Mouse (Mus musculus) lung, embryonic 14.5 days (tissue): ENCODE measurements around the gene Tti1. TPM values are rescaled to one million over a fixed set of nuclear protein-coding genes. Genes with fewer than 3 reads are reported as not detected.

Experiments used
- ATAC-seq: fragments of 200-750 bp; cut with Nextera tagmentation; 2 replicates; pipeline ENCODE4 v1.8.0; 2017; ENCODE audit warnings: mild to moderate bottlenecking, moderate TSS enrichment, moderate library complexity; ENCODE audit not compliant: insufficient read depth
- DNase-seq: peaks from one replicate; pipeline ENCODE4 v3.0.0-alpha.2; 2015
- H3K27ac ChIP-seq: fragments of 300-500 bp; sonication (generic); 2 replicates; pipeline ENCODE4 v1.5.1; 2014; ENCODE audit warnings: low read depth, mild to moderate bottlenecking, moderate library complexity
- H3K27me3 ChIP-seq: fragments of 300-500 bp; sonication (generic); 2 replicates; pipeline ENCODE4 v1.6.1; 2014; ENCODE audit warnings: low read length, control low read depth; ENCODE audit not compliant: insufficient read depth
- H3K36me3 ChIP-seq: fragments of 300-500 bp; sonication (generic); 2 replicates; pipeline ENCODE4 v1.6.1; 2014; ENCODE audit warnings: control low read depth; ENCODE audit not compliant: insufficient read depth
- H3K4me1 ChIP-seq: fragments of 300-500 bp; sonication (generic); 2 replicates; pipeline ENCODE4 v1.6.1; 2014; ENCODE audit warnings: antibody characterized with exemption, control low read depth; ENCODE audit not compliant: insufficient read depth
- H3K4me2 ChIP-seq: fragments of 300-500 bp; sonication (generic); 2 replicates; pipeline ENCODE4 v1.6.1; 2014; ENCODE audit warnings: mild to moderate bottlenecking
- H3K4me3 ChIP-seq: fragments of 300-500 bp; sonication (generic); 2 replicates; pipeline ENCODE4 v1.5.1; 2014; ENCODE audit warnings: low read depth, low read length
- H3K9ac ChIP-seq: fragments of 300-500 bp; sonication (generic); 2 replicates; pipeline ENCODE4 v1.6.1; 2014
- H3K9me3 ChIP-seq: fragments of 300-500 bp; sonication (generic); 2 replicates; pipeline ENCODE4 v1.6.1; 2016; ENCODE audit warnings: low read depth, low read length, control low read depth
- CTCF ChIP-seq: IDR thresholded peaks from 2 replicates; pipeline ENCODE4 v1.5.1; 2016; ENCODE audit warnings: antibody characterized with exemption, low read depth
- WGBS: fragments of 180-500 bp; shearing (Covaris S2); extraction: QIAGEN DNeasy Blood & Tissue Kit; methylation state at CpG from one replicate; pipeline ENCODE4 v1.1.7; 2014; 5-methylcytosine and 5-hydroxymethylcytosine counted together
- polyA plus RNA-seq: library from polyadenylated mRNA; unstranded; fragments of >200 nt; fragmentation: Nextera tagmentation; extraction: Ambion mirVana; gene quantifications from 2 replicates; pipeline ENCODE4 v1.2.1, GENCODE M21; 2014

The Tti1 gene
- polyA plus RNA-seq, 1 experiment from 2014 or later: 27.3 TPM

DNA sequence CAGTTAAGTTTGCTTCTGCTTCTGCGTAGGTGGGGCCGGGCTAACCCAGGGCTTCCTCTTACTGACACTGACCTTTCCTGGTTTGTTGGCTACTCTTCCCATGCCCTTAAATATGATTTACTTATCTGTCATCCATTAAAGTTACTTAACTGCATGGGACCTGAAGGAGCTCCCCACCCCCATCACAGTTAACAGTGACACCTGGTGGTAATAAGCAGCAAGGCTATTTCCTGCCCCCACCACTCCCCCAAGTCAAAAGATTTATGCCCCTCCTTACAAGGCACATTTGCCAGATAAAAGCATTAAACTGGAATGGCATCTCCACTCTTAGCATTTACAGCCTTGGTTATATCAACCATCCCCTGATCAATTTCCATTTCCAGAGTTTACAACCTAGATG is 38.3 kb downstream of the Tti1 start:
- no peaks in the 10 kb centered on the region for H3K4me1 ChIP-seq
- H3K9ac ChIP-seq: no peak overlapping the region
- no peak overlapping the region for H3K4me2 ChIP-seq
- H3K27ac ChIP-seq: no peak overlapping the region
- no peaks in the 10 kb centered on the region for H3K27me3 ChIP-seq
- no peak for ATAC-seq
- 86% methylated on average over 2 of the region's 2 CpGs for WGBS
- H3K4me3 ChIP-seq: no peak overlapping the region
- DNase-seq: peak; percentile 30
- H3K36me3 ChIP-seq: peaks cover 50% of the 10 kb centered on the region
- TF ChIP-seq CTCF: peak; percentile 63
- H3K9me3 ChIP-seq: no peaks in the 10 kb centered on the region

DNA sequence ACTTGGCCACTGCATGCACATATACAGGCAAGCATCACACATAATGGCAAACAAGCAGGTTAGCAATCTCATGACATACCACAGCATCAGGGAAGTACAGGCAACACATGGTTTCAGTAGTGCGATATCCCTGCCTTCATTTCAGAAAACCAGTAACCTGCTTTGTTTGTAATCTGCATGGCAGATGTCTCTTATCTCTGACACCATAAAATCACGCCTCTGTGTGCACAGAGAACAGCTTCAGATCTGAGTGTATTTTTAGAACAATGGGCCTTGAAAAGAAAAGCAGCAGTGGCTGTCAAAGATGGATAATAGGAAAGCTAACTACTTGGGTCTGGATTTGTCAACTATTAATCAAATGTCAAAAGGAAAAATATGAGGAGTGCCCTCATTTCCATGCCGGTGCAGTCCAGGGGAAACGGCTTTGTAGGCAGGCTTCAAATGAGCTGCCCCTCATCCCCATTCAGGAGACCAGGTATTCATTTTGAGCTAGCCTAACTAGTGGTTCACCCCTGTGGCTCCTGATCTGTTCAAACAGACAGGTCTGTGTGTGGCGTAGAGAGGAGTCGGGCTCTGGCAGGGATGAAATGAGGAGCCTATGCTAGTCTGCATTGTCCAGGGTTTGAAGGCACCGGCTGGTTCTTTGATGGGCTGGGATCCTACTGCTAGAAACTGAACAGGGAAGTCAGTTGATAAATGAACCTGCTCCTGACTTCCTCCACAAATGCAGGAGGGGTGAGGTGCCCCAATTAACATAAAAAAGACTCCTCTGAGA is 39.6 kb downstream of the Tti1 start:
- H3K9ac ChIP-seq: no peak overlapping the region
- no peak overlapping the region for H3K4me3 ChIP-seq
- TF ChIP-seq CTCF: no peak
- no peak for ATAC-seq
- no peak for DNase-seq
- 59% methylated on average over 7 of the region's 7 CpGs for WGBS
- peaks cover 38% of the 10 kb centered on the region for H3K36me3 ChIP-seq
- no peak overlapping the region for H3K4me2 ChIP-seq
- H3K4me1 ChIP-seq: no peaks in the 10 kb centered on the region
- H3K9me3 ChIP-seq: no peaks in the 10 kb centered on the region
- no peak overlapping the region for H3K27ac ChIP-seq
- no peaks in the 10 kb centered on the region for H3K27me3 ChIP-seq

DNA sequence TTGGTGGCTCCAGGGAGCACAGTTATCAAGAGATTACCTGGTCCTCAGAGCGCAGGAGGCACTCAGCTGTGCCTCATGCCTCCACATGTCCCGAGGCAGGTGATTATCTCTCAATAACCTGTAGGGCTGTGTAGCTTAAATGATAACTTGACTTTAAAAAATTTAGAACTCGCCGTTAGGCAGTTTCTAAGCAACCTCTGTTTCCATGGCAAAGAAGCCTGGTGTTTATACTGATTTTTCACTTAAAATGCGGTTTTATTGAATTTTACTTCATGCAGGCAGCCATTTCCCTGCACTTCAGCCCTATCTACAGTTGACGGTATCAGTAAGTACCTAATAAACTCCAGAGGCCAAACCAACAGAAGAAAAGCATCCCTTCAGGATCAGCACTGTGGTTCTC is 42.0 kb downstream of the Tti1 start:
- Histone ChIP-seq H3K9me3 (no peaks in the 10 kb centered on the region), H3K4me1 (no peaks in the 10 kb centered on the region), H3K27ac (no peak overlapping the region), H3K4me2 (no peak overlapping the region), H3K36me3 (peaks cover 22% of the 10 kb centered on the region), H3K4me3 (no peak overlapping the region), H3K9ac (no peak overlapping the region), H3K27me3 (no peaks in the 10 kb centered on the region)
- no peak for TF ChIP-seq CTCF
- DNase-seq (no peak), ATAC-seq (no peak)
- 82% methylated on average over 6 of the region's 6 CpGs for WGBS

DNA sequence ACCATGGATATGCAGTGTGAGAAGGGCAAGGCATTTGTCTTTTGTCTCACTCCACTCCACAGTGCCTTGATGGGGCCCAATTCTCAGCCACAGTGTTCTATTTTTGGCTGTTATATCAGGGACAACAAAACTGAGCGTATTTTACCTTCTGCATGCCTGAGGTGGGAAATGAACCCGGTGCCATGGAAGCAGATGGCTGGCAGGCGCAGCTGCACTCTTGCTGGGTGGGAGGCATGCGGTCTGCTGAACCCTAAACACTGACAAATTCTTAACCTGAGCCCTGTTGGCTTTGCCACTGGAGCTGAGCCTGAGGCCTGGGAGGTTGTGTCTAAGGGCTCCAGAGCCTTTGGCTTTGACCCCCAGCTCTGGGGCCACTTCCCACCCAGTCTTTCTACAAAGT is 42.6 kb downstream of the Tti1 start:
- Histone ChIP-seq H3K27me3 (no peaks in the 10 kb centered on the region), H3K4me2 (no peak overlapping the region), H3K27ac (no peak overlapping the region), H3K4me1 (no peaks in the 10 kb centered on the region), H3K36me3 (peaks cover 18% of the 10 kb centered on the region), H3K4me3 (no peak overlapping the region), H3K9me3 (no peaks in the 10 kb centered on the region), H3K9ac (no peak overlapping the region)
- ATAC-seq: no peak
- DNase-seq: no peak
- WGBS: 79% methylated on average over 4 of the region's 4 CpGs
- TF ChIP-seq CTCF: no peak

DNA sequence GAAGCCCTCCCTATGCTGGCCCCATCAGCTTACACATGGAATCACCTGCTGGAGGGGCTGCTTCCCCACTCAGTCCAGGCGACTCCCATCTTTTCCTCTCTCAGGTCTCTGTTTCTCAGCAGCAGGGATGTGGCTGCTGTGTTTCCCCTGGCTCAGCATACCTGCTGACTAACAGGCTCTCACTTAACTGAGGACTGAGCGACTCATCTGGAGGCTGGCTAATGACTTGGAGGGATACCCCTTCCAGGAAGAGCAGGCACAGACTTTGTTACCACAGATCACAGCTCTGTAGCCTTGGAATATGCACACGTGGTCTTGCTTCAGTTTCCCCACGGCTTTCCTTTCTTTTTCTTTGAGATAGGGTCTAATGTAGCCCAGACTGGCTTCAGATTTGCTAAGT is 45.0 kb downstream of the Tti1 start:
- Histone ChIP-seq H3K4me2 (no peak overlapping the region), H3K27me3 (no peaks in the 10 kb centered on the region), H3K27ac (no peak overlapping the region), H3K9ac (no peak overlapping the region), H3K9me3 (no peaks in the 10 kb centered on the region), H3K36me3 (peaks cover 13% of the 10 kb centered on the region; the same call in 1 of the 2 replicates), H3K4me1 (no peaks in the 10 kb centered on the region), H3K4me3 (no peak overlapping the region)
- DNase-seq: no peak
- WGBS: 77% methylated on average over 4 of the region's 4 CpGs
- no peak for TF ChIP-seq CTCF
- no peak for ATAC-seq

DNA sequence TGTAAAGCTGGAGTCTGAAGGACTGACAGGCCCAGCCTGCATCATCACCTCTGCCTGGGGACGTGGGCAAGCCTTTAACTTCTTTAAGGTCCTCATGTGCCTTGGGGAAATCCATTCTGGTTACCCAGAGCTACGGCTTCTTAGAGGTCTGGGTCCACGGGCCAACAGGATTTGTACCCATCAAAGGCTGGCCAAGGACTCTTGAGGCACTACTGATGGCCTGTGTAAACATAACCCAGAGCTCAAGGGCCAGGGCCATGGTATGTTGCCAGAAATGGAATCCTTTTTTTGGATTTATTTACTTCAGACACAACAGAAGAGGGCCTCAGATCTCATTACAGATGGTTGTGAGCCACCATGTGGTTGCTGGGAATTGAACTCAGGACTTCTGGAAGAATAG is 45.5 kb downstream of the Tti1 start:
- H3K9ac ChIP-seq: no peak overlapping the region
- no peaks in the 10 kb centered on the region for H3K4me1 ChIP-seq
- 53% methylated on average over 3 of the region's 3 CpGs for WGBS
- H3K9me3 ChIP-seq: no peaks in the 10 kb centered on the region
- H3K4me3 ChIP-seq: no peak overlapping the region
- TF ChIP-seq CTCF: no peak
- H3K27me3 ChIP-seq: no peaks in the 10 kb centered on the region
- H3K36me3 ChIP-seq: peaks cover 13% of the 10 kb centered on the region; the same call in 1 of the 2 replicates
- no peak overlapping the region for H3K4me2 ChIP-seq
- no peak overlapping the region for H3K27ac ChIP-seq
- DNase-seq (no peak), ATAC-seq (no peak)

DNA sequence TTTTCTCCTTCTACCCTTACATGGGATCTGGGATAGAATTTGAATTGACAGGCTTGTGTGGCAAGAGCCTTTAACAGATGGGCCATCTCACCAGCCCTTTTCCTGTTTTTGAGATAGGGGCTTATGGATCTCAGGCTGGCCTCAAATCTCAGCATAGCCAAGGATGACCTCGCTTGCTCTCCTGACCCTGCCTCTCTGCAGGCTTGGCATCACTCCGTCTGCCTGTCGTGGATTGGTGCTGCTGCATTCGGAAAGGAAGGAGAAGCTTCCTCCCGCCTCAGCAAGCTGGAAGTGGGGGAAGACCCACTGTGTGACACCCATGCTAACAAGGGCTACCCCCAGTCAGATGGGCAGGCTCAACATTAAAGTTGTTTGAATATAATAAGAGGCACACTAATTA is 49.0 kb downstream of the Tti1 start:
- Histone ChIP-seq H3K9ac (no peak overlapping the region), H3K27me3 (no peaks in the 10 kb centered on the region), H3K36me3 (peaks cover 7% of the 10 kb centered on the region; the same call in 1 of the 2 replicates), H3K4me3 (no peak overlapping the region), H3K9me3 (no peaks in the 10 kb centered on the region), H3K4me1 (no peaks in the 10 kb centered on the region), H3K4me2 (no peak overlapping the region), H3K27ac (no peak overlapping the region)
- no peak for TF ChIP-seq CTCF
- 44% methylated on average over 5 of the region's 5 CpGs for WGBS
- DNase-seq: no peak
- ATAC-seq: no peak
